Mouse (Mus musculus): ENCODE measurements around the gene Mrc2.

DNA sequence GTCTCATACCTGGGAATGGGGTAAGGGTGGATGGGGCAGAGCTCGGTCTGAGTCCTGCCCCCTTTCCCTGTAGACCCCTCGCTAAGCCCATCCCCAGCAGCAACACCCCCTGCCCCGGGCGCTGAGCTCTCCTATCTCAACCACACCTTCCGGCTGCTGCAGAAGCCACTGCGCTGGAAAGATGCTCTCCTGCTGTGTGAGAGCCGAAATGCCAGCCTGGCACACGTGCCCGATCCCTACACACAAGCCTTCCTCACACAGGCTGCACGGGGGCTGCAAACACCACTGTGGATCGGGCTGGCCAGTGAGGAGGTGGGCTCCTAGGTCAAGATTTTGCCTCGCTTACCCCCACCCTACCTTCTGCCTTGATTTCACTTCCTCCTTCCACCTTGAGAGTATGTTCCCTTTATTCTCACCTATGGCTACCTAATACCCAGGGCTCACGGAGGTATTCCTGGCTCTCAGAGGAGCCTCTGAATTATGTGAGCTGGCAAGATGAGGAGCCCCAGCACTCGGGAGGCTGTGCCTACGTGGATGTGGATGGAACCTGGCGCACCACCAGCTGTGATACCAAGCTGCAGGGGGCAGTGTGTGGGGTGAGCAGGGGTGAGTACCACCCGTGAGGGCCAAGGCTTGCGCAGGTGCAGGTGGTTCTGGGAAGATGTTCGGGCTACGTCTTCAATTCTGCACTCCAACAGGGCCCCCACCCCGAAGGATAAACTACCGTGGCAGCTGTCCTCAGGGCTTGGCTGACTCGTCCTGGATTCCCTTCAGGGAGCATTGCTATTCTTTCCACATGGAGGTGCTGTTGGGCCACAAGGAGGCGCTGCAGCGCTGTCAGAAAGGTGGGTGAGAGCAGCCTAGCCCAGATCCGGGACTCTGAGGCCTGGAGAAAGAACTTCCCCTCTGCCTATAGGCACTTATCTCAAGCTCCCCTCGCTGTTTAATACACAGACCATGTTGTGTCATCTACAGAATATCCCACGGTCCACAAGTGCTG is 55.0 kb downstream of the Mrc2 start:
- TF ChIP-seq HCFC1 (IDR thresholded peaks at IDR 0.05; ENCODE audit: borderline replicate concordance, insufficient read depth, low read length) (no peak), CHD2 (IDR thresholded peaks at IDR 0.05; ENCODE audit: low read depth, low read length) (no peak)

All from ES-E14 (cell line).